Mouse (Mus musculus) CH12.LX (cell line): ENCODE results near the gene Eif3l. TPM values are rescaled to one million over a fixed set of nuclear protein-coding genes. Genes with fewer than 3 reads are reported as not detected.

Experiments used
- DNase-seq: peaks from one replicate; pipeline ENCODE4 v3.0.0-alpha.2; 2013; ENCODE audit errors: extremely low read depth
- H3K27ac ChIP-seq: 2 replicates; pipeline ENCODE4 v1.5.1; 2012; ENCODE audit warnings: low read depth, mild to moderate bottlenecking, control low read depth, moderate library complexity; ENCODE audit not compliant: insufficient read depth
- H3K27me3 ChIP-seq: replicated peaks from 2 replicates; pipeline ENCODE3; 2012; ENCODE audit warnings: inconsistent platforms
- H3K36me3 ChIP-seq, 2 experiments: replicated peaks in 1 of 2; 2 replicates each; pipeline versions ENCODE3 to v1.6.1; 2012; ENCODE audit warnings: inconsistent platforms in 1 of 2, low read length in 1 of 2, mild to moderate bottlenecking in 1 of 2, mixed read lengths in 1 of 2, moderate library complexity in 1 of 2; ENCODE audit not compliant: control insufficient read depth in 1 of 2, insufficient read depth in 1 of 2
- H3K4me1 ChIP-seq, 2 experiments: 2 replicates each; pipeline ENCODE4 v1.6.1; 2012; ENCODE audit warnings: inconsistent platforms in 1 of 2, moderate library complexity in 1 of 2; ENCODE audit not compliant: insufficient read depth in 2 of 2, control insufficient read depth in 1 of 2
- H3K4me2 ChIP-seq: 2 replicates; pipeline ENCODE4 v1.6.1; 2012; ENCODE audit warnings: low read depth, mild to moderate bottlenecking, control low read depth; ENCODE audit not compliant: poor library complexity, insufficient read depth, severe bottlenecking
- H3K4me3 ChIP-seq, 3 experiments: fragments of 150-350 bp in 1 of 3; sonication (generic) in 1 of 3; replicated peaks in 1 of 3; 2 replicates each; pipeline versions ENCODE3 to v1.5.1; 2011 to 2012; ENCODE audit warnings: low read depth in 2 of 3, low read length in 2 of 3, mild to moderate bottlenecking in 2 of 3, moderate library complexity in 2 of 3, control low read depth in 1 of 3, improper control_type of control experiment in 1 of 3, inconsistent platforms in 1 of 3, mixed read lengths in 1 of 3; ENCODE audit not compliant: poor library complexity in 1 of 3
- H3K79me2 ChIP-seq: replicated peaks from 2 replicates; pipeline ENCODE4 v1.6.1; 2012; ENCODE audit warnings: mild to moderate bottlenecking, moderate library complexity; ENCODE audit not compliant: control insufficient read depth, poor library complexity, insufficient read depth, severe bottlenecking; ENCODE audit errors: extremely low read depth
- H3K9ac ChIP-seq: 2 replicates; pipeline ENCODE4 v1.6.1; 2012; ENCODE audit warnings: low read depth, mild to moderate bottlenecking, control low read depth, moderate library complexity; ENCODE audit not compliant: insufficient read depth
- H3K9me3 ChIP-seq: replicated peaks from 2 replicates; pipeline ENCODE3; 2012; ENCODE audit warnings: low read length, inconsistent platforms, mixed read lengths
- BHLHE40 ChIP-seq: IDR thresholded peaks from 2 replicates; pipeline ENCODE4 v1.6.1; 2011; ENCODE audit warnings: mild to moderate bottlenecking, low read depth, low read length, improper control_type of control experiment
- CHD1 ChIP-seq: IDR thresholded peaks from 2 replicates; pipeline ENCODE4 v1.6.1; 2012; ENCODE audit warnings: low read depth, low read length, improper control_type of control experiment, inconsistent platforms
- CHD2 ChIP-seq: IDR thresholded peaks from 2 replicates; pipeline ENCODE4 v1.6.1; 2011; ENCODE audit warnings: low read length, improper control_type of control experiment
- E2F4 ChIP-seq: IDR thresholded peaks from 2 replicates; pipeline ENCODE4 v1.6.1; 2011; ENCODE audit warnings: low read depth, low read length, improper control_type of control experiment; ENCODE audit not compliant: insufficient replicate concordance
- EP300 ChIP-seq: IDR thresholded peaks from 2 replicates; pipeline ENCODE4 v1.6.1; 2011; ENCODE audit warnings: low read length, improper control_type of control experiment
- GABPA ChIP-seq: IDR thresholded peaks from 2 replicates; pipeline ENCODE4 v1.6.1; 2012; ENCODE audit warnings: low read depth, low read length, improper control_type of control experiment, inconsistent platforms; ENCODE audit not compliant: insufficient replicate concordance
- HCFC1 ChIP-seq: IDR thresholded peaks from 2 replicates; pipeline ENCODE4 v1.6.1; 2012; ENCODE audit warnings: low read depth, mild to moderate bottlenecking, inconsistent platforms, low read length, improper control_type of control experiment
- JUN ChIP-seq: IDR thresholded peaks from 2 replicates; pipeline ENCODE4 v1.6.1; 2011; ENCODE audit warnings: low read depth, mild to moderate bottlenecking, low read length, improper control_type of control experiment, moderate library complexity; ENCODE audit not compliant: insufficient read depth
- KAT2A ChIP-seq: IDR thresholded peaks from 2 replicates; pipeline ENCODE4 v1.6.1; 2012; ENCODE audit warnings: low read length, improper control_type of control experiment, inconsistent platforms; ENCODE audit not compliant: insufficient replicate concordance
- MAFK ChIP-seq: IDR thresholded peaks from 2 replicates; pipeline ENCODE4 v1.6.1; 2011; ENCODE audit warnings: low read length, improper control_type of control experiment; ENCODE audit not compliant: insufficient replicate concordance
- MAX ChIP-seq: IDR thresholded peaks from 2 replicates; pipeline ENCODE4 v1.6.1; 2011; ENCODE audit warnings: low read length, improper control_type of control experiment
- MAZ ChIP-seq: IDR thresholded peaks from 2 replicates; pipeline ENCODE4 v1.6.1; 2012; ENCODE audit warnings: low read depth, mild to moderate bottlenecking, inconsistent platforms, low read length, improper control_type of control experiment, moderate library complexity
- MXI1 ChIP-seq: IDR thresholded peaks from 2 replicates; pipeline ENCODE4 v1.6.1; 2011; ENCODE audit warnings: mild to moderate bottlenecking, low read depth, low read length, improper control_type of control experiment
- MYC ChIP-seq: IDR thresholded peaks from 2 replicates; pipeline ENCODE4 v1.6.1; 2011; ENCODE audit warnings: low read depth, mild to moderate bottlenecking, improper control_type of control experiment, low read length
- NELFE ChIP-seq: IDR thresholded peaks from 2 replicates; pipeline ENCODE4 v1.6.1; 2011; ENCODE audit warnings: low read depth, low read length, improper control_type of control experiment
- NRF1 ChIP-seq: IDR thresholded peaks from 2 replicates; pipeline ENCODE4 v1.6.1; 2014; ENCODE audit warnings: low read depth, mild to moderate bottlenecking, inconsistent platforms, low read length, improper control_type of control experiment, moderate library complexity
- PAX5 ChIP-seq: IDR thresholded peaks from 2 replicates; pipeline ENCODE4 v1.6.1; 2012; ENCODE audit warnings: low read length, inconsistent platforms, mixed read lengths
- POLR2A ChIP-seq: IDR thresholded peaks from 2 replicates; pipeline ENCODE4 v1.6.1; 2011; ENCODE audit warnings: low read depth, mild to moderate bottlenecking, improper control_type of control experiment, low read length
- POLR2AphosphoS2 ChIP-seq: IDR thresholded peaks from 2 replicates; pipeline ENCODE4 v1.6.1; 2011; ENCODE audit warnings: low read depth, low read length, improper control_type of control experiment
- RAD21 ChIP-seq: IDR thresholded peaks from 2 replicates; pipeline ENCODE4 v1.6.1; 2011; ENCODE audit warnings: low read depth, mild to moderate bottlenecking, low read length, improper control_type of control experiment, moderate library complexity
- RCOR1 ChIP-seq: conservative IDR thresholded peaks from 2 replicates; pipeline ENCODE4 v1.6.1; 2012; ENCODE audit warnings: low read depth, mild to moderate bottlenecking, inconsistent platforms, low read length, improper control_type of control experiment
- SIN3A ChIP-seq: IDR thresholded peaks from 2 replicates; pipeline ENCODE4 v1.6.1; 2012; ENCODE audit warnings: low read length, improper control_type of control experiment, inconsistent platforms
- SMC3 ChIP-seq: IDR thresholded peaks from 2 replicates; pipeline ENCODE4 v1.6.1; 2011; ENCODE audit warnings: low read depth, low read length, improper control_type of control experiment
- UBTF ChIP-seq: IDR thresholded peaks from 2 replicates; pipeline ENCODE4 v1.6.1; 2012; ENCODE audit warnings: low read depth, mild to moderate bottlenecking, inconsistent platforms, low read length, improper control_type of control experiment, moderate library complexity
- USF2 ChIP-seq: conservative IDR thresholded peaks from 2 replicates; pipeline ENCODE4 v1.6.1; 2011; ENCODE audit warnings: low read depth, low read length, improper control_type of control experiment
- ZC3H11A ChIP-seq: IDR thresholded peaks from 2 replicates; pipeline ENCODE4 v1.6.1; 2012; ENCODE audit warnings: low read depth, mild to moderate bottlenecking, inconsistent platforms, low read length, improper control_type of control experiment
- ZMIZ1 ChIP-seq: IDR thresholded peaks from 2 replicates; pipeline ENCODE4 v1.6.1; 2012; ENCODE audit warnings: low read depth, mild to moderate bottlenecking, inconsistent platforms, low read length, improper control_type of control experiment
- ZNF384 ChIP-seq: IDR thresholded peaks from 2 replicates; pipeline ENCODE4 v1.6.1; 2012; ENCODE audit warnings: low read depth, low read length, improper control_type of control experiment, inconsistent platforms
- dilution Hi-C: fragments of 300-500 bp; cut with MboI; formaldehyde crosslinking; loops from 2 replicates; pipeline ENCODE4 v1.14.3; 2020; ENCODE audit warnings: low sequenced_read_pairs; ENCODE audit not compliant: extremely low pct_unique_long_range_greater_than_20kb, extremely low pct_ligation_motif_present
- in situ Hi-C: fragments of 300-500 bp; cut with MboI; formaldehyde crosslinking; loops from 3 replicates; pipeline ENCODE4 v1.14.3; 2019; ENCODE audit warnings: low sequenced_read_pairs, low pct_ligation_motif_present, low pct_unique_long_range_greater_than_20kb, mixed read lengths
- polyA plus RNA-seq: library from polyadenylated mRNA; unstranded; fragments of >175 nt; gene quantifications from 2 replicates; pipeline ENCODE4 v1.2.1, GENCODE M21; 2012; ENCODE audit warnings: low read depth; ENCODE audit not compliant: insufficient read length
- total RNA-seq, 2 experiments: library from RNA; depleted of rRNA; stranded (reverse); fragments of 300-350 nt in 1 of 2; fragments of >200 nt in 1 of 2; gene quantifications; 2 replicates each; pipeline ENCODE4 v1.2.3; 2012 to 2014

Eif3l gene
- total and polyA plus RNA-seq, 3 experiments, result 303 to 379 (median 323) TPM

DNA sequence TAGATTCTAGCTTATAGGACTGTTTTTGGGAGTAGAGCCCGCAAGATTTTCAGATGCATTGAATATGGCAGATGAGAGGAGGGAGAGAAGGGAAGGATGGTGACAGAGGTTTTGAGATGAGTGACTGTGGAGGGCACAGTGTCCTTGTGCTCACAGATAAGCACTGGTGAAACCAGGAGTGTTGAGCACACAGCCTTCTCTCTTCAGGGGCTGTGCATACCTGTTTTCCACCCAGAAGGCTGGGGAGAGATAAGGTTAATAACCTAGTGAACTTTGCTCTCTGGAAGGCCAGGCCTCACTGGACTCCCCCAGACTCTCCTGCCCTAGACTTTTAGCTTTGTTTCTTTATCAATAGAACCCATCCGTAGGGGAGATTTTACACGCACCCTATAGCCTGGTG lies 6.6 kb upstream of the Eif3l start:
- no peak overlapping the region for H3K4me3 ChIP-seq
- dilution Hi-C loops, result no loop called here
- TF ChIP-seq ZMIZ1 (no peak), NRF1 (no peak), CHD1 (no peak), MAFK (no peak), ZC3H11A (no peak), CHD2 (no peak), POLR2AphosphoS2 (no peak), POLR2A (no peak), SIN3A (no peak), RAD21 (no peak), MAZ (no peak), UBTF (no peak), SMC3 (no peak), GABPA (no peak), EP300 (no peak), BHLHE40 (no peak), ZNF384 (no peak), KAT2A (no peak), JUN (no peak), RCOR1 (no peak)
- TF ChIP-seq, all 38 proteins: peak for 0
- no peaks in the 10 kb centered on the region for H3K27me3 ChIP-seq
- H3K79me2 ChIP-seq, result no peaks in the 10 kb centered on the region
- no peak overlapping the region for H3K27ac ChIP-seq
- no peak for DNase-seq
- no peak overlapping the region for H3K4me2 ChIP-seq
- peaks cover 9% of the 10 kb centered on the region for H3K9me3 ChIP-seq
- H3K9ac ChIP-seq, result no peak overlapping the region
- peaks cover 20 to 66% of the 10 kb centered on the region in 2 experiments for H3K4me1 ChIP-seq
- no peaks in the 10 kb centered on the region for H3K36me3 ChIP-seq
- in situ Hi-C loops, result no loop called here

- peaks cover 13% of the 10 kb centered on the region for H3K79me2 ChIP-seq
- H3K27ac ChIP-seq, result peak overlapping the region; percentile 65; the same call in 1 of the 2 replicates
- in situ Hi-C loops (loop anchor here (5.0 kb wide), 1 partner anchor 34 kb away; no protein-coding TSS in a partner anchor), dilution Hi-C loops (no loop called here)
- DNase-seq, result peak; percentile 50
- no peak overlapping the region for H3K4me2 ChIP-seq
- peaks cover 0 to 3% of the 10 kb centered on the region in 2 experiments for H3K36me3 ChIP-seq
- H3K9ac ChIP-seq, result 0 out of 2 replicates have a peak overlapping the region, but pooled peaks have one; percentile 36
- no peaks in the 10 kb centered on the region for H3K27me3 ChIP-seq
- H3K9me3 ChIP-seq, result peaks cover 7% of the 10 kb centered on the region
- no peak overlapping the region for H3K4me3 ChIP-seq
- peaks cover 10 to 58% of the 10 kb centered on the region in 2 experiments for H3K4me1 ChIP-seq
- no peak for TF ChIP-seq KAT2A
- TF ChIP-seq RAD21, result peak; percentile 73
- no peak for TF ChIP-seq JUN
- no peak for TF ChIP-seq MXI1
- no peak for TF ChIP-seq GABPA
- peak; percentile 35; the same call in 1 of the 2 replicates for TF ChIP-seq CHD2
- no peak for TF ChIP-seq NELFE
- no peak; the same call in 1 of the 2 replicates for TF ChIP-seq MAZ
- TF ChIP-seq ZNF384, result peak; percentile 96
- TF ChIP-seq MYC, result peak; percentile 98
- peak; percentile 99 for TF ChIP-seq CHD1
- no peak for TF ChIP-seq E2F4
- TF ChIP-seq SIN3A, result 0 out of 2 replicates have a peak, but pooled peaks have one; percentile 61
- no peak for TF ChIP-seq ZC3H11A
- TF ChIP-seq BHLHE40, result no peak
- TF ChIP-seq PAX5, result no peak
- no peak for TF ChIP-seq USF2
- peak; percentile 61; the same call in 1 of the 2 replicates for TF ChIP-seq EP300
- TF ChIP-seq MAX, result peak; percentile 79
- TF ChIP-seq POLR2AphosphoS2, result no peak
- TF ChIP-seq HCFC1, result no peak
- peak; percentile 78 for TF ChIP-seq SMC3
Observed at GRCm38 (mm10) chr15:79071117-79072039, 3.6 kb upstream of the Eif3l start.
